Mouse (Mus musculus) forebrain, postnatal 0 days (tissue): ENCODE measurements around the gene Ncoa5. TPM values are rescaled to one million over a fixed set of nuclear protein-coding genes. Genes with fewer than 3 reads are reported as not detected.

Source experiments
- ATAC-seq: fragments of 200-750 bp; cut with Nextera tagmentation; 2 replicates; pipeline ENCODE4 v1.8.0; 2017; ENCODE audit warnings: mild to moderate bottlenecking, moderate library complexity
- DNase-seq: peaks from one replicate; pipeline ENCODE4 v3.0.0-alpha.2; 2015
- H3K27ac ChIP-seq: fragments of 300-500 bp; sonication (generic); 2 replicates; pipeline ENCODE4 v1.5.1; 2014; ENCODE audit warnings: low read depth, mild to moderate bottlenecking, antibody characterized with exemption, low read length, moderate library complexity, mixed read lengths
- H3K27me3 ChIP-seq: fragments of 300-500 bp; sonication (generic); 2 replicates; pipeline ENCODE4 v1.6.1; 2014; ENCODE audit warnings: mild to moderate bottlenecking, low read length, mixed read lengths; ENCODE audit not compliant: insufficient read depth
- H3K36me3 ChIP-seq: fragments of 300-500 bp; sonication (generic); 2 replicates; pipeline ENCODE4 v1.6.1; 2014; ENCODE audit warnings: mild to moderate bottlenecking, moderate library complexity; ENCODE audit not compliant: insufficient read depth
- H3K4me1 ChIP-seq: fragments of 300-500 bp; sonication (generic); 2 replicates; pipeline ENCODE4 v1.6.1; 2014; ENCODE audit warnings: antibody characterized with exemption; ENCODE audit not compliant: insufficient read depth
- H3K4me2 ChIP-seq: fragments of 300-500 bp; sonication (generic); 2 replicates; pipeline ENCODE4 v1.6.1; 2014; ENCODE audit warnings: low read depth, mild to moderate bottlenecking, moderate library complexity
- H3K4me3 ChIP-seq: fragments of 300-500 bp; sonication (generic); 2 replicates; pipeline ENCODE4 v1.5.1; 2014; ENCODE audit warnings: low read depth, low read length, mixed read lengths
- H3K9ac ChIP-seq: fragments of 300-500 bp; sonication (generic); 2 replicates; pipeline ENCODE4 v1.6.1; 2014; ENCODE audit warnings: mild to moderate bottlenecking
- H3K9me3 ChIP-seq: fragments of 300-500 bp; sonication (generic); 2 replicates; pipeline ENCODE4 v1.6.1; 2016; ENCODE audit warnings: low read length
- CTCF ChIP-seq: sonication (generic); IDR thresholded peaks from 2 replicates; pipeline ENCODE4 v1.5.1; 2016; ENCODE audit warnings: antibody characterized with exemption, control low read depth, low read depth
- WGBS: fragments of 180-500 bp; shearing (Covaris S2); extraction: QIAGEN DNeasy Blood & Tissue Kit; methylation state at CpG from one replicate; pipeline ENCODE4 v1.1.7; 2014; 5-methylcytosine and 5-hydroxymethylcytosine counted together
- polyA plus RNA-seq: library from polyadenylated mRNA; unstranded; fragments of >200 nt; fragmentation: Nextera tagmentation; extraction: Ambion mirVana; gene quantifications from 2 replicates; pipeline ENCODE4 v1.2.1, GENCODE M21; 2015
- total RNA-seq: library from RNA; depleted of rRNA; stranded (reverse); fragments of >200 nt; gene quantifications from 2 replicates; pipeline ENCODE4 v1.2.3, GENCODE M21; 2014

Ncoa5 gene
- total and polyA plus RNA-seq, 2 experiments from 2014 or later, result 64.4 to 96.3 TPM

- 90% methylated on average over 10 of the region's 10 CpGs for WGBS
- no peaks in the 10 kb centered on the region for H3K27me3 ChIP-seq
- H3K9ac ChIP-seq, result no peak overlapping the region
- no peak overlapping the region for H3K27ac ChIP-seq
- H3K9me3 ChIP-seq, result no peaks in the 10 kb centered on the region
- ATAC-seq (no peak), DNase-seq (no peak)
- no peak overlapping the region for H3K4me2 ChIP-seq
- H3K4me3 ChIP-seq, result no peak overlapping the region
- TF ChIP-seq CTCF, result no peak
- H3K36me3 ChIP-seq, result peaks cover 96% of the 10 kb centered on the region
- H3K4me1 ChIP-seq, result no peaks in the 10 kb centered on the region
Observed at GRCm38 (mm10) chr2:165004237-165004636, 30.4 kb downstream of the Ncoa5 start.

GRCm38 (mm10) chr2:165003108-165003507 lies 31.6 kb downstream of the Ncoa5 start:
- no peak for ATAC-seq
- H3K36me3 ChIP-seq, result peaks cover 89% of the 10 kb centered on the region
- no peak overlapping the region for H3K9ac ChIP-seq
- no peak overlapping the region for H3K4me3 ChIP-seq
- H3K27ac ChIP-seq, result no peak overlapping the region
- H3K27me3 ChIP-seq, result no peaks in the 10 kb centered on the region
- no peak for DNase-seq
- TF ChIP-seq CTCF, result 0 out of 2 replicates have a peak, but pooled peaks have one; percentile 5
- WGBS, result 79% methylated on average over 3 of the region's 3 CpGs
- no peaks in the 10 kb centered on the region for H3K4me1 ChIP-seq
- H3K4me2 ChIP-seq, result no peak overlapping the region
- H3K9me3 ChIP-seq, result no peaks in the 10 kb centered on the region

GRCm38 (mm10) chr2:165001958-165002357 lies 32.7 kb downstream of the Ncoa5 start:
- no peak for ATAC-seq
- H3K4me3 ChIP-seq, result no peak overlapping the region
- H3K9ac ChIP-seq, result no peak overlapping the region
- no peaks in the 10 kb centered on the region for H3K27me3 ChIP-seq
- 90% methylated on average over 13 of the region's 13 CpGs for WGBS
- peaks cover 80% of the 10 kb centered on the region for H3K36me3 ChIP-seq
- peak; percentile 23; the same call in 1 of the 2 replicates for TF ChIP-seq CTCF
- no peaks in the 10 kb centered on the region for H3K4me1 ChIP-seq
- H3K4me2 ChIP-seq, result no peak overlapping the region
- no peak for DNase-seq
- no peak overlapping the region for H3K27ac ChIP-seq
- no peaks in the 10 kb centered on the region for H3K9me3 ChIP-seq

DNA sequence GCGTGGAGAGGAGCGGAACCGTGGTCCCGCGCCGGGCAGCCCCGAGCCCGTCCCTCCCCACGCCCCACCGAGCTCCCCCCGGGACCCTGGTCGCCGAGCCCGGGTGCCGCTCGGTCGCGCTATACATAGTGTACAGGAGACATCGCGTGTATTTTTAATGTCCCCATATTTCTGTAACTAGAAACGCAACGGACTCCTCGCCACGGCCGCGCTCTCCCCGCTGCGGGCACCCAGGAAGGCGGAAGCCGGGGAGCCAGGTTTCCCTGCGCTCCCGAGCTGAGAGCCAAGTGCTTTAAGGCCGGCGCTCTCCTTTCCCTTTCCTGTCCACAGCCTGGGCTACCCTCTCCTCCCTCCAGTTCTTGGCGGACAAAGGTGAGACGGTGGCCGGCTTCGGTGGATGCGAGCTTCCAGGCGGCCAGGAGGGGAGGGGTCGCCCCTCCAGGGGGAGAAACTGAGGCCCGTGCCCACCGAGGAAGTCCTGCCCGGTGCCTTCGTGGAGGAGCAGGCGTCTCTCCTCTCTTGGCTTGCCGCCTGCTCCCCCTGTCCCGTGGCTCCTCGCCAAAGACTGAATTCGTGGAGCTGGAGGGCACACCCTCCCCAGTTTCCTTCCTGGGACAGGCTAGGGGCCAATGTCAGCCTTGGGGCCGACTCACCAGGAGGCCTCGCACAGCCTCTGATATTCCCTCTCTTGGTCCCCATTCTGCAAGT lies 36.8 kb downstream of the Ncoa5 start:
- ATAC-seq, result no peak; the same call in 1 of the 2 replicates

GRCm38 (mm10) chr2:164996848-164997720 lies 37.6 kb downstream of the Ncoa5 start:
- peak; percentile 14 for DNase-seq
- peak overlapping the region; percentile 18 for H3K4me3 ChIP-seq
- H3K4me1 ChIP-seq, result no peaks in the 10 kb centered on the region
- no peak for ATAC-seq
- peaks cover 51% of the 10 kb centered on the region for H3K36me3 ChIP-seq
- WGBS, result 13% methylated on average over 49 of the region's 49 CpGs
- H3K27me3 ChIP-seq, result no peaks in the 10 kb centered on the region
- TF ChIP-seq CTCF, result no peak
- no peak overlapping the region for H3K27ac ChIP-seq
- peak overlapping the region; percentile 44 for H3K4me2 ChIP-seq
- H3K9me3 ChIP-seq, result no peaks in the 10 kb centered on the region
- peak overlapping the region; percentile 41 for H3K9ac ChIP-seq

More for the DNA sequence above, 36.8 kb downstream of the Ncoa5 start:
- peak overlapping the region; percentile 18 for H3K4me3 ChIP-seq
- WGBS, result 4% methylated on average over 52 of the region's 52 CpGs
- no peak overlapping the region for H3K27ac ChIP-seq
- peak overlapping the region; percentile 44 for H3K4me2 ChIP-seq
- H3K9ac ChIP-seq, result peak overlapping the region; percentile 41
- H3K9me3 ChIP-seq, result no peaks in the 10 kb centered on the region
- peaks cover 59% of the 10 kb centered on the region for H3K36me3 ChIP-seq
- DNase-seq, result peak; percentile 47
- TF ChIP-seq CTCF, result no peak
- H3K27me3 ChIP-seq, result no peaks in the 10 kb centered on the region
- H3K4me1 ChIP-seq, result no peaks in the 10 kb centered on the region

DNA sequence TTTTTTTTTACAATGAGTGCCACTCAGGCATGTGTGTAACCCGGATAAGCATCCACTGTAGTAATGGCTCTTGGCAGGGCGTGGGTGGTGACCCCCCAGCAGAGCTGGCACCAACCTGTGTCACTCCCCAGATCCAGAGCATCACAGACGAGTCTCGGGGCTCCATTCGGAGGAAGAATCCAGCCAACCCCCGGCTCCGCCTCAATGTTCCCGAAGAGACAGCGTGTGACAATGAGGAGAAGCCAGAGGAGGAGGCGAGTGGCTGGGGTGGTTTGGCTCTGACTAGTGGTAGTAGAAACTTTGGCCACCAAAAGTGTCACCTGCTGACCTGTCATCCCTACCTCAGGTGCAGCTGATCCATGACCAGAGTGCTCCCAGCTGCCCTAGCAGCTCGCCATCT lies 38.7 kb downstream of the Ncoa5 start:
- Histone ChIP-seq H3K9me3 (no peaks in the 10 kb centered on the region), H3K9ac (no peak overlapping the region), H3K4me2 (no peak overlapping the region), H3K27ac (no peak overlapping the region), H3K4me1 (no peaks in the 10 kb centered on the region), H3K36me3 (peaks cover 40% of the 10 kb centered on the region), H3K4me3 (no peak overlapping the region), H3K27me3 (no peaks in the 10 kb centered on the region)
- ATAC-seq (no peak), DNase-seq (no peak)
- WGBS, result 70% methylated on average over 11 of the region's 11 CpGs
- no peak for TF ChIP-seq CTCF
